Mouse (Mus musculus) adrenal gland, adult (tissue): ENCODE measurements around the gene Ppp1r15b.
A peak's percentile ranks its signal among the peaks of the same experiment; 100 is the strongest.

ENCODE experiments used
- DNase-seq, 2 experiments: peaks; one replicate each; pipeline ENCODE4 v3.0.0; 2022 to 2023; ENCODE audit warnings: low spot score in 1 of 2; ENCODE audit not compliant: inconsistent age in 2 of 2

Gene Ppp1r15b

DNA sequence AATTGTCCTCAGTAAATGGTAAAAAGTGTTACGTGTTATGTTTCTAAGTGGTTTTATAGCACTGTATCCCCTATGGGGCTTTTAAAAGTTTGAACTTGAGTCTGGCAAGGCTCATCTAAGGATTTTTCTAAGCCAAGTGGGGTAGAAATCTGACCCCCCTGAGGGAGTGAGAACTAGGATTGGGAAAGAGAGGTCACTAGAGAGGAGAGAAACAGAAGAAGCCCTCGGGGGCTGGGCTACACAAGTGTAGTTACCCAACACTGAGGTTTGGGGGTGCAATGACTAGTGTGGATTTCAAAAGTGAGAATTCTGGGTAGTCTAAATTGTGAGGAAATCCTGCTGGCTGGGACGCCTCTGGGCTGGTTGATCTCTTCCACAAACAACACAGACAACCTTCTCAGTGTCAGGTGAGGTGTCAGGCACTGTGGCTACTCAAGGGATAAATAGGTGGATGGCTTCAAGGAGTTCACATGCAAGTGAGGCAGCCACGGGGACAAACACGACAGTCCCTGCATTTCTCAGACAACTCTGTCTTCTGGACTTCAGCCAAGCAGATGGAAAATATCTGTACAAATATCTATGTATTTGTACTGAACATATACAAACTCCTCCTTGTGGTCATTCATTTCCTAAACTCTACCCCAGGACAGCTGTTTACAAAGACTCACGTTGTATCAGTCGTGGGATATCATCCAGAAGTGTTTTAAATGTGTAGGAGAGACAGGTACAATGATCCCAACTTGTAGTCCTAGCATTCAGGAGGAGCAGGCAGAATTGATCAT is 10.8 kb upstream of the Ppp1r15b start:
- DNase-seq: peak in 1 of 2 experiments; percentile 72

DNA sequence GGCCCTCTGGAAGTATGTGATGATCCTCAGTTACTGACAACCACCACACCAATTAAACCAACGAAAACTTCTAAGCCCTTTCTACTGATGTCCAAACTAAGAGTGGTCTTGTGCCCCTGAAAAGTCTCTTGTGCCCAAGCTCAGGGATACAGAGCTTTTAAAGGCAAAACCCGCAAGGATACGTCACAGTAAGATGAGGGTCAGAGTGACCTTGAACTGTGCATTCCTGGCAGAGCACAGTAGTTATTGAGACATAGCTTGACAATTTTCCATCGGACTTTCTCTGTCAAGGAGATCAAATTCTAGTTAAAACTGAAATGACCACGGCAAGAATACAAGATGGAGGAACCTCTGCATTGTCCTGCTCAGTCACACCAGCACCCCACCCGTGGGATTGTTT is 9.7 kb upstream of the Ppp1r15b start:
- peak; percentile 33 to 76 for DNase-seq

GRCm38 (mm10) chr1:133124137-133124536 is 6.8 kb upstream of the Ppp1r15b start:
- DNase-seq: no peak

GRCm38 (mm10) chr1:133125640-133126364 is 5.1 kb upstream of the Ppp1r15b start:
- no peak for DNase-seq

DNA sequence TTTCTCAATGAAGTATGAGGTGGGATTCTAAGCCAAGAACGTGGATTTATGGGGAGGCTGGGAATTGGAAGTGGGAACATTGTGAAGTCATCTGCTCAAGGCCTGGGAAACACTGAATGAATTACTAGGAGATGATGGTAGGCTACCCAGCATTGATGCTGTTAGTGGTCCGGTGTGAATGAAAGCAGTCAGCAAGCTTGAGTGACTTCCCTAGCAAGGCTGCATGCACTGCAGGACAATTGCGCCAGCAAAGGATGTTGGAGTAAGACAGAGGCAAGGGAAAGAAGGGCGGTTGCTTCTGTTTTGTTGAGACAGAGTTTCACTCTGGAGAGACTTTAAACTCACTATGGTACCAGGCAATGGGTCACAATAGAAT is 4.6 kb upstream of the Ppp1r15b start:
- DNase-seq: no peak

- peak; percentile 57 to 76 for DNase-seq
These were observed 3.6 kb upstream of the Ppp1r15b start for GRCm38 (mm10) chr1:133127328-133127727.

DNA sequence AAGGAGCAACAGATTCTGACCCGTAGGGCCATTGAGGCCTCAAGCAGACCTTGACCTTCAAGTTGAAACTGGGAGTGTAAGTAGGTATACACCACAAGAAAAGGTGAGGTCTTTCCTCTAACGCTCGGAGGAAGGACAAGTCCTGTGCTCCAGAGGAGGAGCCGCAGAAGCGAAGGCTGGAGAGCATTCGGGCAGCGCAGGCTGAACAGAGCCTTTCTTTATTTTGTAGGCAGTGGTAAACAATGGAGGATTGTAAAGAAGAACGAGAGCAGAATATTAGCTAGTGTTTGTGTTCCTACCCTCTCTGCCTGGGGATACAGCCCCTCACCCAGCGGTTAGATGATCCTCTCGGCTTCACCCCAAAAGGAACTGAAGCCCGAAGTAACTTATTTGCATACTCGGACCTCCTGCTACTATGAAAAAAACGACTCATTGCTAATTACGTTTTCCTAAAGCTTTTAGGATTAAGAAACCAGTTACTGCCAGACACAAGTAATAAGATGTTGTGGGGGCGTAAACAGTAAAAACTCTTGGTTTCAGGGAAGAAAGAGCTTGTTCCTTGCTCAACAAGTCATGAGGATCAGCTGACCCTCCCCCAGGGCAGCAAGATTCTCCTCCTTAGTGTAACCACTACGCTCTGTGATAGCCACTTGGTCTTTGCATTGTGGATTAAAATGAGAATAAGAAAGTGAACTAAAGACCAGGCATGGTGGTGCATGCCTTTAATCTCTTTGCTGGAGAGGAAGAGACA is 1.3 kb upstream of the Ppp1r15b start:
- peak; percentile 50 to 77 for DNase-seq

- no peak for DNase-seq
These were observed 590 bp downstream of the Ppp1r15b start for GRCm38 (mm10) chr1:133131561-133131905.

- DNase-seq: peak; percentile 48 to 79
These were observed 993 bp downstream of the Ppp1r15b start for GRCm38 (mm10) chr1:133131936-133132335.

- peak; percentile 43 to 81 for DNase-seq
These were observed 1.7 kb downstream of the Ppp1r15b start for GRCm38 (mm10) chr1:133132388-133133326.

DNA sequence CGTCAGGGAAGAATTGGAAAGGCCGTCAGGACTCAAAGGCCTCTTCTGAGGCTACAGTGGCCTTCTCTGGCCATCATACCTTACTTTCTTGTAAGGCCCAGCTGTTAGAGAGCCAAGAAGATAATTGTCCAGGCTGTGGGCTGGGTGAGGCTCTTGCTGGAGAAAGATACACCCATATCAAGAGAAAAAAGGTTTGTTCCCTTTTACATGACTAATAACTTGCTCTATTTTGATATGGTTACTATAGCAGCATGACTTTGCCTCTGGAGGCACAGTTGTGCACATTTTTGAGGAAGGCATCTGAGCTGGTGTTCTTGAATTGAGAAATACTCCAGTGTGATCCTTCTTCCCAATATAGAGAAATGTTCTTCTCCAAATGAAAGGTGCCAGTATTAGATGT is 2.5 kb downstream of the Ppp1r15b start:
- DNase-seq: peak; percentile 31 to 72

DNA sequence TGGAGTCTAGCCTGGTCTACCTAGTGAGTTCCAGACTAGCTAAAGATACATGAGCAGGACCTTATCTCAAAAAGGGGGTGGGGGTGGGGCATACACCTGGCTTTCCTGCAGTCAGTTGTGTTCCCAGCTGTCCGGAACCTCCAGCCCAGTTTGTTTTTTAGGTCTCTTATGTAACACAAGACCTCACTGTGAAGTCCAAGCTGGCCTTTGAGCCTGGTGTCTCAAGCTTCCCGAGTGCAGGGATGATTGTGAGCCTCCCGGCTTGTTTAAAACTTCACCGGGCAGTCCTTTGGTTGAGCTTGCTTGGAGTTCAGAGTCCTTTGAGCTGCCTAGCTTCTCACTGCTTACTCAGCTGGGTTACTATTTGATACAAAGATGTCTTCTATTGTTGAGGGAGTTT is 3.1 kb downstream of the Ppp1r15b start:
- DNase-seq: peak; percentile 41 to 80

DNA sequence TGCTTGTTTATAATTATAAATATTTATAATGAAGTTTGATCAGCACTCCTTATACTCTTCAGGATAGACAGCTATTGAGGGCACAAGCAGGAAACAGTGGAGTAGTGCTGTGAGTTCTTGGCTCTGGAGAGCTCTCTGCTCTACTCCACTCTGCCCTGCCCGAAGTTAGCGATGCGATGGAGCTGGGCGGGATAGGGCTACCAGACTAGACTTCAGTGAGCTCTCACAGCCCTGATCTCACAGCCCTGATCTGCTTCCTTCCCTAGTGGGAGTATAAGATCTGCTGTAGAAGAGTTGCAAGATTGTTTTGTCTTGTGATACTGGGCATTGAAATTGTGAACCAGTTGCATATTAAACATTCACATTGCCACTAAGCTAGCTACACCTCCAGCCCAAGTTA is 3.9 kb downstream of the Ppp1r15b start:
- peak; percentile 33 to 68 for DNase-seq

- no peak for DNase-seq
These were observed 4.9 kb downstream of the Ppp1r15b start for GRCm38 (mm10) chr1:133135808-133136207.

- no peak for DNase-seq
These were observed 7.5 kb downstream of the Ppp1r15b start for GRCm38 (mm10) chr1:133138401-133138800.

DNA sequence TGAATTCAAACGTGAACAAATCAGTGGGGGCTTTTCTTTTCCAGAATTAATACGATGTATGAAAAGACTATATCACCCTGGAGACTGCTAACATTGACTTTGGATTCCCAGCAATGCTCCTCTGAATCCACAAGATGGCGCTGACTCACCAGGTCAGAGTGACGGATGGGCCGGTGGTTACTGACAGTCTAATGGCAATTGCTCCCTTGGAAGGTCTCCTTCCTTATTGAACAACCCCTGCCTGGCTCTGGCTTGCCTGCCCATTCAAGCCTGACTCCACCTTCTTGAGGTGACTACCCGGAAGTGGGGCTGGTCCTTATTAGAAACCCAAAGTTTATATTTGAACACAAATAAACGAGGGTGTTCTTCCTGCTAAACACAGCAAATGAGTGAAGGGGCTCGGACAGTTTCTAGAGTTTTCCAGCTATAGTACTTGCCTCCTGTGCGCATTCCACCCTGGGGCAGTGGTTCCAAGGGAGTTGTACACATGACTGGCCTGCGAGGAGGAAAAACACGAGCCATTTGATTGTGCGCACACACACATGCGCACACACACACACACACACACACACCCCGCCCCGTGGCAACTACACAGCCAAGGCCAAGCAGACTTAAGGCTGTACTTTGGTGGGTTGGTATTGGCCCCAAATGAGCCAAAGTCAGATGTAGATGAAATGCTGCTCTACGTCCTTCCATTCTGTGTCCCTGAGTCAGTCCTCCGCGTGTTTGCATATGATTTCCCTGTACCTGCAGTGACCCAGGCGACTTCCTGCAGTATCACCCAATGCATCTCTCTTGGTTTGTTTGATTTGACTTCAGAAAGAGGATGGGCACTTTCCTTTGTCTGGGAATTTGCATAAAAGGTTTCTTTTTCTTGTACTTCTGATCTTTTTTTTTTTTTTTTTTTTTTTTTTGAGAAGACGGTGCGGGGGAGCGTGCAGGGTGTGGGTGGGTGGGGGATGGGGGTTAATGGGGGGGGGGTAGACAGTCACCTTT is 15.4 kb downstream of the Ppp1r15b start:
- DNase-seq: peak; percentile 49 to 82

- DNase-seq: no peak
These were observed 16.4 kb downstream of the Ppp1r15b start for GRCm38 (mm10) chr1:133147324-133147723.

DNA sequence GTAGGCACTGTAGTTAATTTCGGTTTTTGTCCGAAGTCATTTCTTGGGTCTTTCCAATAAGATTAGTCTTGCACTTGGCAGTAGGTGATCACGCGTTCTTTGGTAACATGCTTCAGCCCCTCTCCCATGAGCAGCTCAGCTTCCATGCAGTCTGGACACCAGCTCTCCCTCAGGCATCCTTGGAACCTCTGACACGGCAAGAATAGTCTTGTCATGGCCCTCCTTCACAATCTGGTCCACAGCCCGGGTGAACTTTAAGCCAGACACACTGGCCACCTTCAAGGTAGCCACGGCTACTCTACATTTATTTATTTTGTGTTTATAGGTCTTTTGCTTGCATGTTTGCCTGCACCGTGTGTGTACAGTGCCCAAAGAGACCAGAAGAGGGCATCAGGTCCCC is 17.2 kb downstream of the Ppp1r15b start:
- DNase-seq: no peak

DNA sequence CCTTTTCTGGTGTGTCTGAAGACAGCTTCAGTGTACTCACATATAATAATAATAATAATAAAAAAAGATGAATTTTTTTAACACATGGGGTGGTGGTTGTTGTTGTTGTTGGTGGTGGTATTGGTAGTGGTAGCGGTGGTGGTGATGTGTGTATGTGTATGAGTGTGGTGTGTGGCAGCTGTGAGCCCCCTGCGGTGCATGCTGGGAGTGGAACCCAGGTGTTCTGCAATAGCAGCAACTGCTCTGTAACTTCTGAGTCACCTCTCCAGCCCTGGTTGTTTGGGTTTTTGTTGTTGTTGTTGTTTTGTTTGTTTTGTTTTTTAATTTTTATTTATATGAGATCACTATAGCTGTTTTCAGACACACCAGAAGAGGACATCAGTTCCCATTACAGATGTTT is 19.6 kb downstream of the Ppp1r15b start:
- no peak for DNase-seq
